Mouse (Mus musculus) splenic B cell, adult 2 months (primary cell): ENCODE results near the gene Wbp4.
A peak's percentile ranks its signal among the peaks of the same experiment; 100 is the strongest.
"Not testable (repeated sequence)": the region's sequence is repeated elsewhere in the genome, so short reads cannot be mapped to it uniquely, and the experiment has no call there.

Source experiments
- DNase-seq: peaks from one replicate; pipeline ENCODE4 v3.0.0-alpha.2; 2011; ENCODE audit warnings: low read depth, low spot score
- H3K27me3 ChIP-seq: 2 replicates; pipeline ENCODE4 v1.6.1; 2012; ENCODE audit warnings: mild to moderate bottlenecking, low read length, moderate library complexity, mixed read lengths; ENCODE audit not compliant: control insufficient read depth, poor library complexity, insufficient read depth, severe bottlenecking
- H3K36me3 ChIP-seq: 2 replicates; pipeline ENCODE4 v1.6.1; 2012; ENCODE audit warnings: mild to moderate bottlenecking, low read length, moderate library complexity, mixed read lengths; ENCODE audit not compliant: control insufficient read depth, poor library complexity, insufficient read depth, severe bottlenecking

The Wbp4 gene

DNA sequence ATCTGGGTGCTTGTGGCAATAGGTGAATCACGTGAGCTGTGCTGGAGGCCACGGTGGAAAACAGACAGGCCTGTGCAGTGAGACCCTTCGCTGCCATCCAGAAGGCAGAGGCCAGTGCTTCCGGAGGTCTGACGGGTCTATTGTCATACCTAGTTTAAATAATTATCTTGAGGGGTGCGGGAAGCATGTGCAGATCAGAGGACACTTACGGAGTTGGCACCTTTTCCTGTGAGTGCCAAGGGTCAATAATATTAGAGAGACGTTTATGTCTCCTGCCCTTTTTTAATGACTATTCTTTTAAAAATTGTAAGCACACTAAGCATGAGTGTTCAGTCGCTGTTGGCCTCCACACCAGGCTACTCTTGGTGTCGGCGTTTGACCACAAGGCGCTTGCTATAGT, 7.8 kb upstream of the Wbp4 start:
- no peaks in the 10 kb centered on the region for H3K36me3 ChIP-seq
- no peaks in the 10 kb centered on the region for H3K27me3 ChIP-seq
- no peak for DNase-seq

DNA sequence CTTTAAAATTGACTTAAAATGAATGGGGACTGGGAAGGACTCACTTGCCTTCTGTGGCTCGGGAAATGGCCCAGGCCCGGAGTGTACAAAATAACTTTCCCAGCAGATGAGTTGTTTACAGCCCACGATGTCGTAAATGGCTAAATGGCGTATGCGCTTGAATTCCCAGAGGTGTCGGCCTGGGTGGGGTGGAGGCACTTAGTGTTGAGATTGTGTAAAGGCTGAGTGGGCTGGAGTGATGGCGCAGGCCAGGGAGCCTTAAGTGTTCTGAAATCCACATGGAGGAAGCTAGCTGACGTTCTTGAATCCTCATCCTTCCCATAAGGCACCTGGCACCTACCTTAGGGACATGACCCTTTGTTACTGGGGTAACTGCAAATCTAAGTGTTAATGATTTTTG, 7.2 kb upstream of the Wbp4 start:
- H3K27me3 ChIP-seq = no peaks in the 10 kb centered on the region
- no peak for DNase-seq
- H3K36me3 ChIP-seq = no peaks in the 10 kb centered on the region

DNA sequence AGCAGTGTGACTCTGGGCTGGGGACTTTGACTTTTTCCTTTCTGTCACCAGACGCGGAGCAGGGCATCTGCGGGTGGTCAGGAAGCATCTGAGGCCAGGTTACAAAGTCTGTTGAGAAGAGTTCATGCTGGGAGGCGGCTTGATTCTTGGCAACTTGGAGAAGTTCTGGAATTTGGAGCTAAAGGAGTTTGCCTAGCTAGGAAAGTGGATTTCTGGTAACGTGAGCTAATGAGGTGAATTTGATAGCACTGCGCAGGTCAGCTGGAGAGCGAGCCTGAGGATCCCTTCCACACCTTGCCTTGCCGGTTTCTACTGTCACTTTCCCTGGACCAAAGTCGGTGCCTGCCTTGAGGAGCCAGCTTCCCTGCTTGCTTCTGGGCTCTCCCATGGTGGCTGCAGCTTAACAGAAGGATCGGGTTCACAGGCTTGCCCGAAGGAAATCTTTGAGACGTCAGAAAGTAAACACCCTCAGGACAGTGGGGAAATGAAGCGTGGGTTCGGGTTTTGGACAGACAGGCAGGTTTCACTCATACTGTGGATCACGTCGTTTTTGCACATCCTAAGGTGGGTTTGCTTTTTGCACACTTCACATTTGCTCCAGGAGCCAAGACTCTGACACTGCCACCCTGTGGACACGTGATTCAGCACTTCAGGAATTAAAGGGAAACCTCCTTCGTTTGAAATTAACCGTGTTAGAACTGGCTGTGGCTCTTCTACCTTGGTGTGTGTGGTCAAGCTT, 5.8 kb upstream of the Wbp4 start:
- Histone ChIP-seq H3K27me3 (no peaks in the 10 kb centered on the region), H3K36me3 (no peaks in the 10 kb centered on the region)
- DNase-seq = peak; percentile 36

DNA sequence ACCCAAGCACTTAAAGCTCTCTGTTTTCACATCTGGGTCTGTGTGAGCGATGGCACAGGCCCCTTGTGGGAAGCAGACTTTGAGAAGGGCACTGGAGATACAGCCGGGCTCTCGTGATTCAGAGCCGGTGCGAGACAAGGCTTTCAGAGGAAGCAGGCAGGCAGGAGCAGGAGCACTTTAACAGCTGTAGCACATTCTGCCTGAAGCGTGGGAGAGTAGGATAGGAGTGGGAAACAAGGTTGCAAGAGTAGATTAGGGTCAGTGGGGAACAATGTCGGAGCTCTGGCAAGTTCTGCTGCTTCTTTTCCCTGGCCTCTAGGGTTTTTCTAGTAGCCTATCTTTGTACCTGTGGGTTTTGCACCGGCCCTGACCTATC, 5.3 kb upstream of the Wbp4 start:
- Histone ChIP-seq H3K27me3 (no peaks in the 10 kb centered on the region), H3K36me3 (no peaks in the 10 kb centered on the region)
- DNase-seq = no peak

DNA sequence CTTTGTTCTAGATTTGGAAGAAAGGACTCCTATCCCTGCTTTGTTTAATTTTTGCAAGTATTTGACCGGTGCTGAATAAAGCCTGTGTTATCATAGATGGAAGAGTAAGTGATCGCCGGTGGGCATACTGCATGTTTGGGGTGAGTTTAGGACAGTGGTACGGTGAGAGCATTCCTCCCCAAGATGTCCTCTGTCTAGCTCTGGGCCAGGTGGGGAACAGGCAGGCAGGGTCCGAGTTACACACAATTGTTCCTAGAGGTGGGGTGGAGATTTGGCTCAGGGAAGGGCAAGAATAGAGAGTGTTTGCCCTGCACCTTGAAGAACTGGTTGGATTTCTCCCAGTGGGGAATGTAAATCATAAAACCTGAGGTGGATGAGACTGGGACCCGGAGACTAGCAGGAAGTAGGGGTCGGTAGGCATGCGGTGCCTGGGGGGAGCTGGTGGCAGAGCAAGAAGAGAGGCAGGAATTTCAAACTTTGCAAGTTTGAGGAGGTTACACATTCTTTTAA, 2.3 kb upstream of the Wbp4 start:
- Histone ChIP-seq H3K27me3 (no peaks in the 10 kb centered on the region), H3K36me3 (no peaks in the 10 kb centered on the region)
- no peak for DNase-seq

DNA sequence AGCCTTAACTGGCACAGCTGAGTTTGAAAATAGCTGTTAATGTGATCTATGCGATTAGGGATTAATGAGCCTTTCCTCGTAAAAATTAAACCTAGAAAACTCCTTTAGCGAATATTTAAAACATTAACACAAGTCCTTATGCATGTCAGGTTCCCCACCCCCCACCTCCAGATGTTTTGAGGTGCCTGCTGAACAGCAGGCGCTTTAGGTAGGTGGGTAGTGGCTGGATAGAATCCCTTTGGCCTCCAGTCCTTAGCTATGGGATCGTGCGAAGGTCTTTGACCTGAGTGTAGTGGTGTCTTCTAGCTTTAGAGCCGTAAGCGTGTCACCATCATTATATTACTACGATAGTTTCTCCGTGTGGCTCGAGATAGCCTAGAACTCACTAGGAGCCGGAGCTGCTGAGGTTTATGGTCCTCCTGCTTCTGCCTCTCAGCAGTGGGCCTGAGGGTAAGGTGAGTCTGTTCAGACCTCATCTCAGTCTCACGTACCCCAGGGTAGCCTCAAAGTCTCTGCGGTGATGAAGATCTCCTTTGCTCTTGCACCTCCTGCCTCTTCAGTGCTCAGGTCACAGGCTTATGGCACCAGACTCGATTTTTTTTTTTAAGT, 1.5 kb upstream of the Wbp4 start:
- DNase-seq = no peak
- no peaks in the 10 kb centered on the region for H3K36me3 ChIP-seq
- no peaks in the 10 kb centered on the region for H3K27me3 ChIP-seq

DNA sequence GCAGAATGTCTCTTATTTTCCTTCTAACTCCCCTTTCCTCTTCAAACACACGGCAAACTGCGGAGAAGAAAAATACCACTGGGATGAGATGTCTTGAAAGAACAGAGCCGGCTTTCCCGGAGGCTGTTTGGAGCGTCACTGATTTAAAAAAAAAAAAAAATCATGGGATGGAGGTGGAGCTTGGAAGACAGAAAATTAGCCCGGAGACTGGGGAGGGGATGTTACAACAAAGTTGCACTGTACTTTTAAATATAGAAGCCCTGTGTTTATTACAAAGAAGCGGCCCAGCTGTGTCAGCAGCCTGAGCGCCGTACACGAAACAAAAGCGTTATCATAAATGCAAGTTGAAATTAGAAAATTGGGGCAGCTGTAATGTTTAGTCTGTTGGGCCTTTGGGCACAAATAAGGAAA, 936 bp upstream of the Wbp4 start:
- no peak for DNase-seq
- Histone ChIP-seq H3K27me3 (no peaks in the 10 kb centered on the region), H3K36me3 (no peaks in the 10 kb centered on the region)

DNA sequence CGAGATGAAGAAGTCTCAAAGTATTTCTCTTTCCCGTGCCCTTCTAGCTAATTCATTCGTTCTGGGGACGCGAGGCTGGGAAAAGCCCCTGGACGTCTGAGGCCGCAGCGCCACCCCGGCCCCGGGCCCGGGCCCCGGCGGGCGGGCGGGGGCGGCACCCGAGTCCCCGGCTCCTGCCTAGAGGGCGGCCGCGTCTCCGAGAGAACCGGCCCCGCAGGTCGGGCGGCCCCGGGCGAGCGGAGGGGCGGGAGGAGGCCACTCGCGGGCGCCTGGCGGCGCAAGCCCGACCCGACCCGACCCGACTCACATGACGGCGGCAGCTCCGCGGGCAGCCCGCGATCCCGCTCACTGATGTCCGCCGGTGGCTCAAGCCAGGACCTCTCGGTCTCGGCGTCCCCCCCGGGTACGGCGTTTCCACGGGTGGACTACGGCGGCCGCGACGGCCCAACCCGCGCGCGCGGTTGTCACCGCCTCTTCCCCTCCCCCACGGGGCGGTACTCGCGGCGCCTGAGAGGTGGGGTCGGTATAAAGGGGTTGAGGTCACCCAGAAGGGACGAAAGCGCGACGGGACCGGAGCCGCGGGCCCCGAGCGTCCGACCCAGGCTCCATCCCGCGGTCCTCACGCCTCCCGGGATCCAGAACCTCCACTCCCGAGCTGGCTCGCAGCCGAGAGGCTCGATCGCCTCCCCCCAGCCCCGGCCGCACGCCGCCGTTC, 539 bp downstream of the Wbp4 start, which contains the start of gene Elf1:
Gene Elf1 (plus strand): TSS at position 571 of the 715 bp plus-strand sequence.
- Histone ChIP-seq H3K36me3 (no peaks in the 10 kb centered on the region), H3K27me3 (no peaks in the 10 kb centered on the region)
- DNase-seq = peak; percentile 88

DNA sequence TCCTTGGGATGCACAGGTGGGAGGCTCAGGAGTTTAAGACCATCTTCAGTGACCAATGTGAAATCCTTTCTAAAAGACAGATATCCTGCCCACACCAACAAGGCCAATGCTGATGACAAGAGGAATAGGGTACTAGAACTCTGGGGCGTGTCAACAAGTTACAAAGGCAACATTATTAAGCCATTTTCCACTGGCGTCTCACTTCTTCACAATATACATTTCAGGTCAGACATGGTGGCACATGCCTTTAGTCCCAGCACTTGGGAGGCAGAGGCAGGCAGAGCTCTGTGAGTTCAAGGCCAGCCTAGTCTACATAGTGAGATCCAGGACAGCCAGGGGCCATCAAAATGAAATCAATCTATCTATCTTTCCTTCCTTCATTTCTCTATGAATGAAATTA, 7.9 kb downstream of the Wbp4 start:
- Histone ChIP-seq H3K36me3 (peaks cover 16% of the 10 kb centered on the region), H3K27me3 (no peaks in the 10 kb centered on the region)
- DNase-seq = no peak

DNA sequence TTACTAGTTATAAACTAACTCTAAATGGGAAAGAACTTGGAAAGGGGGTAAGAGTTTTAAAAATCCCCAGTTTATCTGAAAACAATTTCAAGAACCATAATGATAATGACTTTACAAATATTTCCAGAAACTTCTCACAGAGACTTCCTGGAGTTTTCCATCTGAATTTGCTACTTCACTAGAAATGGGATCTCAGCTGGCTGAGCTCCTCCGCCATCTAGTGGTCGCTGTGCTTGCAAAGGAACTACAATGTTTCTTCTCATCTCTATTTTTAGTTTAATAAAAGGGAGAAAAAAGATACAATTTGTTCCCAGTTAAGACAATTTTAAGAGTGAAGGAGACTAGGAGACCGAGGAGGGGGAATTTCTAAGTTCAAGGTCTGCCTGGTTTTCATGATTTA, 13.7 kb downstream of the Wbp4 start:
- Histone ChIP-seq H3K27me3 (no peaks in the 10 kb centered on the region), H3K36me3 (peaks cover 22% of the 10 kb centered on the region)
- DNase-seq = peak; percentile 65

DNA sequence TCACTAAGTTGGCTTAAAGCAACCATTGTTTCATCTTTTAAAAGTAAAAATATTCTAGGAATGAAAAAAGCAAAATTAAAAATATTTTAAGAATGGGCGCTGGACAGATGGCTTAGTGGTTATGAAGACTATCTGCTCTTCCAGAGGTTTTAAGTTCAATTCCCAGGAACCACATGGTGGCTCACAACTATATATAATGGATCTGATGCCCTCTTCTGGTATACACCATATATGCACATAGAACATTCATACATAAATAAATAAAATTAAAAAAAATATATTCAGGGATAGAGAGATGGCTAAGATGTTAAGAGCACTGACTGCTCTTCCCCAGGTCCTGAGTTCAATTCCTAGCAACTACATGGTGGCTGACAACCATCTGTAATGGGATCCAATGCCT, 15.7 kb downstream of the Wbp4 start:
- DNase-seq = peak; percentile 36
- H3K36me3 ChIP-seq = peaks cover 16% of the 10 kb centered on the region; the same call in 1 of the 2 replicates
- H3K27me3 ChIP-seq = no peaks in the 10 kb centered on the region

DNA sequence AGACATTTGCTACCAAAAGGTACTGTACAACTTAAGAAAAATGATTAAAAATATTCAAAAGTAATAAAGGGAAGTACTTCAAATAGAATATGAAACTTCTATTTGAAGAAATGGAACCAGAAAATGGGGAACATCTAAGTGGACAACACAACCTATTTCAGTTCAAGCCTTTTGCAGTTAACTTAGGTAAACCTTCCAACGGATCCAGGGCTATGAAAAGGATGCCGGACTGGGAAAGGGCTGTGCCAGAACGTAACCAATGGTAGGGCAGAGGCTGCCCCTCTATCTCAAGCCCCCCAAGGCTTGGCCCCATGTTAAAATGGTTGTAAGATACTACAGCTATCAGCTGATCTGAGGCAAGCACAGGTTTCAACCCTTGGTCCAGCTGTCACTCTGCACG, 20.3 kb downstream of the Wbp4 start:
- DNase-seq = peak; percentile 27
- Histone ChIP-seq H3K36me3 (peaks cover 6% of the 10 kb centered on the region; the same call in 1 of the 2 replicates), H3K27me3 (no peaks in the 10 kb centered on the region)

DNA sequence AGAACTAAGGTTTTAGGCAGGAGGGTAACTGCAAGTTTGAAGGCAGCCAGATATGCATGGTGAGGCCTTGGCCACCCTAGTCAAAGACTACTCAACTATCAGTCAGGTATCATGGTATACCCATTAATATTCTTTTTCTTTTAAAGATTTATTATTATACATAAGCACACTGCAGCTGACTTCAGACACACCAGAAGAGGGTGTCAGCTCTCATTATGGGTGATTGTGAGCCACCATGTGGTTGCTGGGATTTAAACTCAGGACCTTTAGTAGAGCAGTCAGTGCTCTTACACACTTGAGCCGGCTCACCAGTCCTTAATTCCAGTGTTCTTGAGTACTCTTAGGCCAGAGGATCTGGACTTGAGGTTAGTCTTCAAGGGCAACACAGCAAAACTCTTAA, 20.9 kb downstream of the Wbp4 start:
- Histone ChIP-seq H3K27me3 (no peaks in the 10 kb centered on the region), H3K36me3 (peaks cover 3% of the 10 kb centered on the region; the same call in 1 of the 2 replicates)
- DNase-seq = no peak

DNA sequence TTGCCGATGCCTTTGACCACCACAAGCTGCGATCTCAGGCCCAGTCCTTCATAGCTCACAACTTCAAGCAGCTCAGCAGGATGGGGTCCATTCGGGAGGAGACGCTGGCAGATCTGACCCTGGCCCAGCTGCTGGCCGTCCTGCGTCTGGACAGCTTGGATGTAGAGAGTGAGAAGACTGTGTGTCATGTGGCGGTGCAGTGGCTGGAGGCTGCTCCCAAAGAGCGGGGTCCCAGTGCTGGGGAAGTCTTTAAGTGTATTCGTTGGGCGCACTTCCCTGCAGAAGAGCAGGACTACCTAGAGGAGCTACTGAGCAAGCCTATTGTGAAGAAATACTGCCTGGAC, 28.8 kb downstream of the Wbp4 start:
- not testable (repeated sequence) for H3K27me3 ChIP-seq, DNase-seq, H3K36me3 ChIP-seq
